Mouse (Mus musculus) forebrain, embryonic 16.5 days (tissue): Measurements from ENCODE around the gene Slc4a4. TPM values are rescaled to one million over a fixed set of nuclear protein-coding genes. Genes with fewer than 3 reads are reported as not detected.

Experiments used
- ATAC-seq: fragments of 200-750 bp; cut with Nextera tagmentation; 2 replicates; pipeline ENCODE4 v1.8.0; 2017; ENCODE audit warnings: mild to moderate bottlenecking, moderate library complexity
- H3K27ac ChIP-seq: fragments of 300-500 bp; sonication (generic); 2 replicates; pipeline ENCODE4 v1.5.1; 2014; ENCODE audit warnings: low read length, control low read depth
- H3K27me3 ChIP-seq: fragments of 300-500 bp; sonication (generic); replicated peaks from 2 replicates; pipeline ENCODE4 v1.6.1; 2014; ENCODE audit warnings: low read length; ENCODE audit not compliant: control insufficient read depth, insufficient read depth
- H3K36me3 ChIP-seq: fragments of 300-500 bp; sonication (generic); 2 replicates; pipeline ENCODE4 v1.6.1; 2014; ENCODE audit not compliant: control insufficient read depth, insufficient read depth
- H3K4me1 ChIP-seq: fragments of 300-500 bp; sonication (generic); replicated peaks from 2 replicates; pipeline ENCODE4 v1.6.1; 2014; ENCODE audit warnings: low read length; ENCODE audit not compliant: control insufficient read depth, insufficient read depth
- H3K4me2 ChIP-seq: fragments of 300-500 bp; sonication (generic); 2 replicates; pipeline ENCODE4 v1.6.1; 2014; ENCODE audit warnings: mild to moderate bottlenecking, low read length, control low read depth
- H3K4me3 ChIP-seq: fragments of 300-500 bp; sonication (generic); replicated peaks from 2 replicates; pipeline ENCODE4 v1.5.1; 2014; ENCODE audit warnings: mild to moderate bottlenecking, low read length, control low read depth
- H3K9ac ChIP-seq: fragments of 300-500 bp; sonication (generic); replicated peaks from 2 replicates; pipeline ENCODE4 v1.6.1; 2014; ENCODE audit warnings: low read depth, low read length, control low read depth
- H3K9me3 ChIP-seq: fragments of 300-500 bp; sonication (generic); 2 replicates; pipeline ENCODE4 v1.6.1; 2016; ENCODE audit warnings: low read length; ENCODE audit not compliant: control insufficient read depth
- WGBS: fragments of 180-500 bp; shearing (Covaris S2); extraction: QIAGEN DNeasy Blood & Tissue Kit; methylation state at CpG from one replicate; pipeline ENCODE4 v1.1.7; 2014; 5-methylcytosine and 5-hydroxymethylcytosine counted together
- polyA plus RNA-seq: library from polyadenylated mRNA; unstranded; fragments of >200 nt; fragmentation: Nextera tagmentation; extraction: Ambion mirVana; gene quantifications from 2 replicates; pipeline ENCODE4 v1.2.1, GENCODE M21; 2015

Slc4a4 gene
- polyA plus RNA-seq, 1 experiment from 2014 or later: 3.8 TPM

GRCm38 (mm10) chr5:88961351-88961761 is 74.7 kb downstream of the Slc4a4 start:
- Histone ChIP-seq H3K4me3 (no peak overlapping the region), H3K4me2 (no peak overlapping the region), H3K36me3 (no peaks in the 10 kb centered on the region), H3K9ac (no peak overlapping the region), H3K9me3 (no peaks in the 10 kb centered on the region), H3K4me1 (no peaks in the 10 kb centered on the region), H3K27ac (no peak overlapping the region), H3K27me3 (no peaks in the 10 kb centered on the region)
- WGBS: 83% methylated on average over 7 of the region's 7 CpGs
- no peak for ATAC-seq

- Histone ChIP-seq H3K9ac (no peak overlapping the region), H3K27ac (no peak overlapping the region), H3K27me3 (no peaks in the 10 kb centered on the region), H3K4me1 (no peaks in the 10 kb centered on the region), H3K4me3 (no peak overlapping the region), H3K9me3 (no peaks in the 10 kb centered on the region), H3K36me3 (no peaks in the 10 kb centered on the region), H3K4me2 (no peak overlapping the region)
- ATAC-seq: no peak
- WGBS: 76% methylated on average over 6 of the region's 6 CpGs
Observed at GRCm38 (mm10) chr5:88964685-88965290, 78.2 kb downstream of the Slc4a4 start.

GRCm38 (mm10) chr5:88966507-88966906 is 79.9 kb downstream of the Slc4a4 start:
- no peak for ATAC-seq
- no peaks in the 10 kb centered on the region for H3K4me1 ChIP-seq
- no peaks in the 10 kb centered on the region for H3K27me3 ChIP-seq
- no peak overlapping the region for H3K4me3 ChIP-seq
- WGBS: 91% methylated on average over 4 of the region's 4 CpGs
- no peaks in the 10 kb centered on the region for H3K36me3 ChIP-seq
- no peaks in the 10 kb centered on the region for H3K9me3 ChIP-seq
- H3K27ac ChIP-seq: no peak overlapping the region
- no peak overlapping the region for H3K4me2 ChIP-seq
- no peak overlapping the region for H3K9ac ChIP-seq

GRCm38 (mm10) chr5:88968923-88969639 is 82.5 kb downstream of the Slc4a4 start:
- Histone ChIP-seq H3K4me1 (no peaks in the 10 kb centered on the region), H3K27me3 (no peaks in the 10 kb centered on the region), H3K27ac (no peak overlapping the region), H3K36me3 (no peaks in the 10 kb centered on the region), H3K4me2 (no peak overlapping the region), H3K9ac (no peak overlapping the region), H3K4me3 (no peak overlapping the region), H3K9me3 (no peaks in the 10 kb centered on the region)
- ATAC-seq: no peak
- WGBS: 58% methylated on average over 11 of the region's 11 CpGs

- Histone ChIP-seq H3K4me3 (no peak overlapping the region), H3K4me1 (no peaks in the 10 kb centered on the region), H3K27ac (no peak overlapping the region), H3K9me3 (no peaks in the 10 kb centered on the region), H3K4me2 (no peak overlapping the region), H3K9ac (no peak overlapping the region), H3K36me3 (no peaks in the 10 kb centered on the region), H3K27me3 (no peaks in the 10 kb centered on the region)
- no peak for ATAC-seq
Observed at GRCm38 (mm10) chr5:88971554-88971953, 84.9 kb downstream of the Slc4a4 start.

GRCm38 (mm10) chr5:88972277-88972676 is 85.7 kb downstream of the Slc4a4 start:
- H3K4me3 ChIP-seq: no peak overlapping the region
- WGBS: 84% methylated on average over 7 of the region's 7 CpGs
- no peaks in the 10 kb centered on the region for H3K4me1 ChIP-seq
- no peak overlapping the region for H3K27ac ChIP-seq
- ATAC-seq: no peak
- H3K4me2 ChIP-seq: no peak overlapping the region
- no peaks in the 10 kb centered on the region for H3K36me3 ChIP-seq
- no peaks in the 10 kb centered on the region for H3K9me3 ChIP-seq
- no peak overlapping the region for H3K9ac ChIP-seq
- H3K27me3 ChIP-seq: no peaks in the 10 kb centered on the region

- no peak overlapping the region for H3K27ac ChIP-seq
- H3K4me2 ChIP-seq: no peak overlapping the region
- H3K9me3 ChIP-seq: no peaks in the 10 kb centered on the region
- H3K4me1 ChIP-seq: no peaks in the 10 kb centered on the region
- H3K4me3 ChIP-seq: no peak overlapping the region
- H3K27me3 ChIP-seq: no peaks in the 10 kb centered on the region
- 89% methylated on average over 1 of the region's 1 CpGs for WGBS
- no peak for ATAC-seq
- no peak overlapping the region for H3K9ac ChIP-seq
- no peaks in the 10 kb centered on the region for H3K36me3 ChIP-seq
Observed at GRCm38 (mm10) chr5:88973130-88973529, 86.5 kb downstream of the Slc4a4 start.

- Histone ChIP-seq H3K4me1 (no peaks in the 10 kb centered on the region), H3K27ac (no peak overlapping the region), H3K9ac (no peak overlapping the region), H3K36me3 (no peaks in the 10 kb centered on the region), H3K27me3 (no peaks in the 10 kb centered on the region), H3K4me3 (no peak overlapping the region), H3K9me3 (no peaks in the 10 kb centered on the region), H3K4me2 (no peak overlapping the region)
- no peak for ATAC-seq
Observed at GRCm38 (mm10) chr5:88975694-88976093, 89.1 kb downstream of the Slc4a4 start.

GRCm38 (mm10) chr5:88976428-88976827 is 89.8 kb downstream of the Slc4a4 start:
- Histone ChIP-seq H3K9ac (no peak overlapping the region), H3K9me3 (no peaks in the 10 kb centered on the region), H3K4me1 (no peaks in the 10 kb centered on the region), H3K4me2 (no peak overlapping the region), H3K27me3 (no peaks in the 10 kb centered on the region), H3K4me3 (no peak overlapping the region), H3K27ac (no peak overlapping the region), H3K36me3 (no peaks in the 10 kb centered on the region)
- no peak for ATAC-seq
- WGBS: 61% methylated on average over 3 of the region's 3 CpGs
